Mouse (Mus musculus) midbrain, embryonic 14.5 days (tissue): Measurements from ENCODE around the gene Fam163a. TPM values are rescaled to one million over a fixed set of nuclear protein-coding genes. Genes with fewer than 3 reads are reported as not detected.

Experiments
- ATAC-seq: fragments of 200-750 bp; cut with Nextera tagmentation; 2 replicates; pipeline ENCODE4 v1.8.0; 2017; ENCODE audit warnings: moderate number of reproducible peaks, moderate library complexity; ENCODE audit not compliant: low FRiP score, low TSS enrichment
- DNase-seq: peaks from one replicate; pipeline ENCODE4 v3.0.0-alpha.2; 2015
- H3K27ac ChIP-seq: fragments of 300-500 bp; sonication (generic); replicated peaks from 2 replicates; pipeline ENCODE4 v1.5.1; 2014; ENCODE audit warnings: mild to moderate bottlenecking, low read depth, low read length, moderate library complexity
- H3K27me3 ChIP-seq: fragments of 300-500 bp; sonication (generic); 2 replicates; pipeline ENCODE4 v1.6.1; 2014; ENCODE audit warnings: low read length, control low read depth, mixed read lengths; ENCODE audit not compliant: control insufficient read depth, insufficient read depth
- H3K36me3 ChIP-seq: fragments of 300-500 bp; sonication (generic); 2 replicates; pipeline ENCODE4 v1.6.1; 2014; ENCODE audit warnings: low read length, control low read depth; ENCODE audit not compliant: control insufficient read depth, insufficient read depth
- H3K4me1 ChIP-seq: fragments of 300-500 bp; sonication (generic); 2 replicates; pipeline ENCODE4 v1.6.1; 2014; ENCODE audit warnings: mild to moderate bottlenecking, antibody characterized with exemption, low read length, control low read depth; ENCODE audit not compliant: control insufficient read depth, insufficient read depth
- H3K4me2 ChIP-seq: fragments of 300-500 bp; sonication (generic); 2 replicates; pipeline ENCODE4 v1.6.1; 2014; ENCODE audit warnings: mild to moderate bottlenecking, low read length, moderate library complexity
- H3K4me3 ChIP-seq: fragments of 300-500 bp; sonication (generic); replicated peaks from 2 replicates; pipeline ENCODE4 v1.5.1; 2014; ENCODE audit warnings: low read depth, low read length
- H3K9ac ChIP-seq: fragments of 300-500 bp; sonication (generic); replicated peaks from 2 replicates; pipeline ENCODE4 v1.6.1; 2014; ENCODE audit warnings: mild to moderate bottlenecking, low read length, moderate library complexity
- H3K9me3 ChIP-seq: fragments of 300-500 bp; sonication (generic); 2 replicates; pipeline ENCODE4 v1.6.1; 2016; ENCODE audit warnings: low read length, control low read depth, mixed read lengths; ENCODE audit not compliant: control insufficient read depth
- WGBS: fragments of 180-500 bp; shearing (Covaris S2); extraction: QIAGEN DNeasy Blood & Tissue Kit; methylation state at CpG from one replicate; pipeline ENCODE4 v1.1.7; 2014; 5-methylcytosine and 5-hydroxymethylcytosine counted together
- polyA plus RNA-seq: library from polyadenylated mRNA; unstranded; fragments of >200 nt; fragmentation: Nextera tagmentation; extraction: Ambion mirVana; gene quantifications from 2 replicates; pipeline ENCODE4 v1.2.1, GENCODE M21; 2014

The Fam163a gene
- polyA plus RNA-seq, 1 experiment from 2014 or later, result 7.4 TPM

DNA sequence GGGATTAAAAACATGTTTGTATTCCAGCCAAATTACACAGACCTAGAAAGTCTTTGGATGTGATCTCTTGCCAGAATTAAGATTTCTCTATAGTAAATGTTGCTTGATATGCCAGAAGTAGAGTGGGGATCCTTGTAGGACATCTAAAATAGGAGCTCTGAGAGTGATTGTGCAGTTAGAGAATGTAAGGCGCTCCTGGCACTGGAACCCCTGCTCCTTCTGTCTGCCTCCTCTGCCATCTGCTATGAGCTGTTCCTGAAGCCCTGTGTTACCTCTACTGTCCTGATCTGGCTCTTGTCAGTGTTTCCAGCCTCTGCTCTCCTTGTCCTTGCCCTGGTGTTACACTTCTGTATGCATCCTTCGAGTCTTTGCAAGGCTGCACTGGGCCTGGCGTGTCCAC, 18.2 kb downstream of the Fam163a start:
- no peaks in the 10 kb centered on the region; the same call in 1 of the 2 replicates for H3K27me3 ChIP-seq
- H3K4me1 ChIP-seq, result peaks cover 35% of the 10 kb centered on the region
- ATAC-seq (no peak), DNase-seq (no peak)
- no peak overlapping the region for H3K9ac ChIP-seq
- no peak overlapping the region for H3K27ac ChIP-seq
- WGBS, result 88% methylated on average over 3 of the region's 3 CpGs
- H3K36me3 ChIP-seq, result no peaks in the 10 kb centered on the region
- no peaks in the 10 kb centered on the region for H3K9me3 ChIP-seq
- H3K4me3 ChIP-seq, result no peak overlapping the region
- no peak overlapping the region for H3K4me2 ChIP-seq

DNA sequence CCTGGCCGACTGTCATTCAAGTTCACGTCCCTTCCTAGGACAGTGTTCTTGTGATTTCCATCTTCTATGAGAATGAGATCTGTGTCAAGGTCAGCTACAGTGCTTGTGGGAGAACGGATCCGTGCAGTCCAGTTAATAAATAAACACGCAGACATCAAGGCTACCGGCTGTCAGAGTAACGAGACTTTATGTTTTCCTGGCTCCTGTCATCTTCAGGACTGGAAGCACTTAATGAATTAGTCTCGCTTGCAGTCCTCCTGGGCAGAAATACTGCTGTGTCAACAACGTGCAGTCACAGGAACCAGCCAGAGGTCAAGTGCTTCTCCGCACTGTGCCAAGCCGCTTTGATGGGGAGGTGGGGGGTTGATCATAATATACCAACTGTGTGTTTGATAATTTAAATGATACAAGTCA, 20.7 kb downstream of the Fam163a start:
- peak overlapping the region; percentile 20 for H3K4me2 ChIP-seq
- ATAC-seq (peak; percentile 44; the same call in 1 of the 2 replicates), DNase-seq (peak; percentile 69)
- peaks cover 50% of the 10 kb centered on the region for H3K4me1 ChIP-seq
- H3K9ac ChIP-seq, result no peak overlapping the region
- 6% methylated on average over 11 of the region's 11 CpGs for WGBS
- H3K9me3 ChIP-seq, result no peaks in the 10 kb centered on the region
- no peak overlapping the region for H3K4me3 ChIP-seq
- H3K27me3 ChIP-seq, result no peaks in the 10 kb centered on the region
- no peaks in the 10 kb centered on the region for H3K36me3 ChIP-seq
- H3K27ac ChIP-seq, result peak overlapping the region; percentile 77

GRCm38 (mm10) chr1:156183176-156183958, 21.5 kb downstream of the Fam163a start:
- WGBS, result 8% methylated on average over 6 of the region's 6 CpGs
- peak overlapping the region; percentile 20 for H3K4me2 ChIP-seq
- ATAC-seq (peak; percentile 13; the same call in 1 of the 2 replicates), DNase-seq (peak; percentile 48)
- peaks cover 50% of the 10 kb centered on the region for H3K4me1 ChIP-seq
- no peak overlapping the region for H3K4me3 ChIP-seq
- no peak overlapping the region for H3K9ac ChIP-seq
- H3K9me3 ChIP-seq, result no peaks in the 10 kb centered on the region
- peak overlapping the region; percentile 77 for H3K27ac ChIP-seq
- H3K27me3 ChIP-seq, result no peaks in the 10 kb centered on the region
- no peaks in the 10 kb centered on the region for H3K36me3 ChIP-seq

GRCm38 (mm10) chr1:156179875-156180274, 25.0 kb downstream of the Fam163a start:
- Histone ChIP-seq H3K4me1 (peaks cover 50% of the 10 kb centered on the region), H3K4me3 (no peak overlapping the region), H3K4me2 (peak overlapping the region; percentile 9; the same call in 1 of the 2 replicates), H3K9me3 (no peaks in the 10 kb centered on the region), H3K27me3 (no peaks in the 10 kb centered on the region), H3K9ac (no peak overlapping the region), H3K27ac (peak overlapping the region; percentile 60), H3K36me3 (no peaks in the 10 kb centered on the region)
- DNase-seq (peak; percentile 87), ATAC-seq (peak; percentile 65; the same call in 1 of the 2 replicates)
- 5% methylated on average over 11 of the region's 11 CpGs for WGBS

DNA sequence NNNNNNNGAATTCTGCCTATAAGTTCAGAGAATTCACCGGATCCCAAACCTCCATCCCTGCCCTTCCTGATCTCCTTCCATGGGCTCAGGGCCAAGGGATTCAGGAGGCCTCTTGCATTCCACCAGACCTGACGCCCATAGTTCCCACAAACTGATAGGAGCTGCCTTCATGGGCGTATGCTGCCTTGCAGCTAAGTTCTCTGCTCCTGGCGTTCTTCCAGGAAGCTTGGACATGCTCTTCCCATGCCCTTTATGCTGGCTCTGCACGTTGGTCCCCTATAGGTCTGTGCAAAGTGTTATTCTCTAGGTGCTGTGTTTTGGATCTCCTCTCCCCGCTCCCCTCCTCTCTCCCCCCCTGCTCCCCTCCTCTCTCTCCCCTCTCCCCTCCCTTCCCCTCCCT, 36.1 kb downstream of the Fam163a start:
- H3K36me3 ChIP-seq, result no peaks in the 10 kb centered on the region
- H3K4me3 ChIP-seq, result no peak overlapping the region
- DNase-seq (peak; percentile 38), ATAC-seq (no peak)
- no peak overlapping the region for H3K27ac ChIP-seq
- WGBS, result 55% methylated on average over 6 of the region's 6 CpGs
- no peak overlapping the region for H3K9ac ChIP-seq
- no peaks in the 10 kb centered on the region for H3K9me3 ChIP-seq
- no peak overlapping the region for H3K4me2 ChIP-seq
- H3K27me3 ChIP-seq, result no peaks in the 10 kb centered on the region
- H3K4me1 ChIP-seq, result no peaks in the 10 kb centered on the region

GRCm38 (mm10) chr1:156116770-156117169, 88.1 kb downstream of the Fam163a start:
- Histone ChIP-seq H3K9ac (no peak overlapping the region), H3K9me3 (no peaks in the 10 kb centered on the region), H3K27me3 (no peaks in the 10 kb centered on the region), H3K4me2 (no peak overlapping the region), H3K4me1 (peaks cover 3% of the 10 kb centered on the region; the same call in 1 of the 2 replicates), H3K36me3 (no peaks in the 10 kb centered on the region), H3K27ac (no peak overlapping the region), H3K4me3 (no peak overlapping the region)
- WGBS, result 81% methylated on average over 3 of the region's 3 CpGs
- DNase-seq, result no peak
- ATAC-seq, result no peak

GRCm38 (mm10) chr1:156113884-156114499, 90.8 kb downstream of the Fam163a start:
- no peak for ATAC-seq
- Histone ChIP-seq H3K9me3 (no peaks in the 10 kb centered on the region), H3K4me1 (peaks cover 6% of the 10 kb centered on the region; the same call in 1 of the 2 replicates), H3K27me3 (no peaks in the 10 kb centered on the region), H3K36me3 (no peaks in the 10 kb centered on the region), H3K9ac (no peak overlapping the region), H3K4me3 (no peak overlapping the region), H3K4me2 (no peak overlapping the region), H3K27ac (no peak overlapping the region)
- no peak for DNase-seq
- 88% methylated on average over 8 of the region's 8 CpGs for WGBS

GRCm38 (mm10) chr1:156112142-156112541, 92.7 kb downstream of the Fam163a start:
- Histone ChIP-seq H3K9ac (no peak overlapping the region), H3K4me2 (peak overlapping the region; percentile 19), H3K27me3 (no peaks in the 10 kb centered on the region), H3K4me3 (no peak overlapping the region), H3K4me1 (peaks cover 9% of the 10 kb centered on the region; the same call in 1 of the 2 replicates), H3K27ac (no peak overlapping the region), H3K9me3 (no peaks in the 10 kb centered on the region), H3K36me3 (no peaks in the 10 kb centered on the region)
- ATAC-seq, result no peak
- no peak for DNase-seq
- WGBS, result 49% methylated on average over 7 of the region's 7 CpGs
